Mouse (Mus musculus) intestine, embryonic 15.5 days (tissue): ENCODE results near the gene Wdr11. TPM values are rescaled to one million over a fixed set of nuclear protein-coding genes. Genes with fewer than 3 reads are reported as not detected.

Experiments
- ATAC-seq: fragments of 200-750 bp; cut with Nextera tagmentation; 2 replicates; pipeline ENCODE4 v1.8.0; 2017; ENCODE audit warnings: moderate TSS enrichment, moderate library complexity
- H3K27ac ChIP-seq: fragments of 300-500 bp; sonication (generic); 2 replicates; pipeline ENCODE4 v1.5.1; 2015; ENCODE audit warnings: mild to moderate bottlenecking, inconsistent platforms
- H3K27me3 ChIP-seq: fragments of 300-500 bp; sonication (generic); replicated peaks from 2 replicates; pipeline ENCODE4 v1.6.1; 2015; ENCODE audit warnings: inconsistent platforms
- H3K36me3 ChIP-seq: fragments of 300-500 bp; sonication (generic); 2 replicates; pipeline ENCODE4 v1.6.1; 2015; ENCODE audit warnings: inconsistent platforms
- H3K4me1 ChIP-seq: fragments of 300-500 bp; sonication (generic); replicated peaks from 2 replicates; pipeline ENCODE4 v1.6.1; 2015; ENCODE audit warnings: inconsistent platforms
- H3K4me2 ChIP-seq: fragments of 300-500 bp; sonication (generic); replicated peaks from 2 replicates; pipeline ENCODE4 v1.6.1; 2015; ENCODE audit warnings: mild to moderate bottlenecking, inconsistent platforms
- H3K4me3 ChIP-seq: fragments of 300-500 bp; sonication (generic); replicated peaks from 2 replicates; pipeline ENCODE4 v1.5.1; 2015; ENCODE audit warnings: inconsistent platforms
- H3K9ac ChIP-seq: fragments of 300-500 bp; sonication (generic); 2 replicates; pipeline ENCODE4 v1.6.1; 2015; ENCODE audit warnings: inconsistent platforms
- H3K9me3 ChIP-seq: fragments of 300-500 bp; sonication (generic); 2 replicates; pipeline ENCODE4 v1.6.1; 2016; ENCODE audit warnings: inconsistent platforms
- WGBS: fragments of 180-500 bp; shearing (Covaris S2); methylation state at CpG from one replicate; pipeline ENCODE4 v1.1.7; 2015; 5-methylcytosine and 5-hydroxymethylcytosine counted together
- polyA plus RNA-seq: library from polyadenylated mRNA; unstranded; fragments of >200 nt; fragmentation: Nextera tagmentation; extraction: Ambion mirVana; gene quantifications from 2 replicates; pipeline ENCODE4 v1.2.1, GENCODE M21; 2015

Wdr11 gene
- polyA plus RNA-seq, 1 experiment from 2014 or later: 36.0 TPM

DNA sequence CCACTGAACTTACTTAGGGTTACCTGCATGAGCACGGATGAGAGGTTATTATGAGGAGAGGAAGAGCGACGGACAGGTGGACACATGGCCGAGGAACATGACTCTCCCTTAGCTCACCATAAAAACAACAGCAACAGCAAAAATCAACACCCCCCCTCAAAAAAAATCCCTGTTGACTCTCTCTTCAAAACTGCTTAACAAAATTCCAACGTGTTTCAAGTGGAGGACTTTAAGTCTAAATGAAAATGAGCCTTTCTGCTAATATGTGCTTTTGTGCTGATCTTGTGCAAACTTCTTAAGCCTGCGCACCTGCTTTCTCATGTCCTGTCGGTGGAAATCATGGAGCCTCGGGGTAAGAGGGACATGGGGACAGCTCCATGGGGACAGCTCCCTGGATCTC, 66.2 kb downstream of the Wdr11 start:
- no peaks in the 10 kb centered on the region for H3K27me3 ChIP-seq
- no peak overlapping the region for H3K4me2 ChIP-seq
- H3K4me3 ChIP-seq: no peak overlapping the region
- H3K36me3 ChIP-seq: no peaks in the 10 kb centered on the region
- WGBS: 87% methylated on average over 8 of the region's 8 CpGs
- H3K9ac ChIP-seq: no peak overlapping the region
- no peak for ATAC-seq
- no peaks in the 10 kb centered on the region for H3K9me3 ChIP-seq
- H3K27ac ChIP-seq: no peak overlapping the region
- peaks cover 15% of the 10 kb centered on the region for H3K4me1 ChIP-seq

DNA sequence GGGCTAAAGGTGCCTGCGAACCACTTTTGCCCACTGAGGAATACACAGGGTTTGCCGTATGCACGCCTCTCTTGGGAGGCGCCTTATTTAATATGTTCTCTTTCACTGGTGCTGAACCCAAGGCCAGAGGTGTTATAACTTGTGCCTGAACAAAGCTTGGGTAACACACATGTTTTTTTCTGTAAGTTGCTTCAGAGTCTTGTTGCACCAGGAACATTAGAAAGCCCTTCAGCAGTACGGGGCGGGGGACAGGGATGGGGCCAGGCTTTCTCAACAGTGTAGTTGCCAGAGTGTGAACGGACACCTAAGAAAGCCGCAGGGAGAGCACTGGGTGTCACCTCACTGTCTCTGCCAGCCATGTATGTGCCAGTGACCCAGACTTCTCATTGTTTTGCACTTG, 68.1 kb downstream of the Wdr11 start:
- H3K4me1 ChIP-seq: peaks cover 22% of the 10 kb centered on the region
- H3K9ac ChIP-seq: no peak overlapping the region
- 82% methylated on average over 8 of the region's 8 CpGs for WGBS
- H3K36me3 ChIP-seq: no peaks in the 10 kb centered on the region
- no peak for ATAC-seq
- no peaks in the 10 kb centered on the region for H3K9me3 ChIP-seq
- no peaks in the 10 kb centered on the region for H3K27me3 ChIP-seq
- no peak overlapping the region for H3K4me2 ChIP-seq
- no peak overlapping the region for H3K4me3 ChIP-seq
- no peak overlapping the region for H3K27ac ChIP-seq

DNA sequence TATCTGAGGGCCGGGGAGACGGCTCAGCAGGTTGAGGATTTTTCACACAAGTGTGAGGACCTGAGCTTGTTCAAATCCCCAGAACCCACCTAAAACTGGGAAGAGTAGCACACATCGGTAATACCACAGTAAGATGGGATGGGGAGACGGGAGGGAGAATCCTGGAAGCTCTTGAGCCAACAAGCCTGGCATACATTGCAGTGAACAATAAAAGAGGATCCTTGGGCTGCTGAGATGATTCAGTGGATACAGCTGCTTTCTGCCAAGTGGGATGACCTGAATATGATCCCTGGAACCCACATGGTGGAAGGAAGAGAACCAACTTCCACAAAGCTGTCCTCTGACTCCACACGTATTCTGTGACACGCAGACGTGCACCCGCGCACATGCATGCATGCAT, 68.9 kb downstream of the Wdr11 start:
- Histone ChIP-seq H3K9me3 (no peaks in the 10 kb centered on the region), H3K4me2 (no peak overlapping the region), H3K36me3 (no peaks in the 10 kb centered on the region), H3K4me3 (no peak overlapping the region), H3K27ac (no peak overlapping the region), H3K4me1 (peaks cover 22% of the 10 kb centered on the region), H3K27me3 (no peaks in the 10 kb centered on the region), H3K9ac (no peak overlapping the region)
- WGBS: 83% methylated on average over 9 of the region's 9 CpGs
- ATAC-seq: no peak

DNA sequence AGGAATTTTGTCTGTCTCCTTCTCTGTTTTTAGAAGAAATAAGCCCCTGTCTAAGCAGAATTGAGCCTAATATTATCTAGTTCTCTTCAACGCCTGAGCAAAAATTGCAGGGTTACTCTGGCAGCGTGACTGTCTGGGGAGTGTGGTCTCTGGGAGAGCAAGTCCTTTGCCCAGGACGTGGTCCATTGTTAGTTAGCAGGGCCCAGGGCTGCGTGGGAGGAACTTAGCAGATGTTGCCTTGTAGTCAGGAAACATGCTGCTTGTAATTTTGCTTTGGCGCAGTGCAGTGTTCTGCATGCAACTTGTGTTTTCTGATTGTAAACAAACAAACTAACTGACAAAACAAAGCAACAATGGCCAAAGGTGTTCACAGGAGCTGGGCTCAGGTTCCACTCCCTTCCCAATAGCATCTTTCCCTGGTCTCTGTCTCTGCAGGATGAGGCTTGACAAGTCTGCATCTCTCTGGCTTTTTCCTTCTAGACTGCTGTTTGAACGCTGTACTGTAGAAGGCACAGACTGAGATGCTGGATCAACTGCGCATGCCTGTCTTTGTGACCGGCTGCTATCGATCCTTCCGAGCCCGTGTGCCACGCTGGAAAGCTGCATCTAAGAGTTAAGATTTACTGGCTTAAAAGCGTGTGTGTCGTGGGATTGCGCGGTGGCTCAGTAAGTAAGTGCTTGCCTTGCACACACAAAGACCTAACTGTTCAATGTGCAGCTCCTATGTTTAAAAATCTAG, 70.6 kb downstream of the Wdr11 start:
- no peaks in the 10 kb centered on the region for H3K36me3 ChIP-seq
- WGBS: 77% methylated on average over 16 of the region's 16 CpGs
- H3K4me3 ChIP-seq: no peak overlapping the region
- no peaks in the 10 kb centered on the region for H3K9me3 ChIP-seq
- H3K4me1 ChIP-seq: peaks cover 25% of the 10 kb centered on the region
- no peak overlapping the region for H3K9ac ChIP-seq
- no peaks in the 10 kb centered on the region for H3K27me3 ChIP-seq
- no peak for ATAC-seq
- H3K4me2 ChIP-seq: no peak overlapping the region
- H3K27ac ChIP-seq: no peak overlapping the region

DNA sequence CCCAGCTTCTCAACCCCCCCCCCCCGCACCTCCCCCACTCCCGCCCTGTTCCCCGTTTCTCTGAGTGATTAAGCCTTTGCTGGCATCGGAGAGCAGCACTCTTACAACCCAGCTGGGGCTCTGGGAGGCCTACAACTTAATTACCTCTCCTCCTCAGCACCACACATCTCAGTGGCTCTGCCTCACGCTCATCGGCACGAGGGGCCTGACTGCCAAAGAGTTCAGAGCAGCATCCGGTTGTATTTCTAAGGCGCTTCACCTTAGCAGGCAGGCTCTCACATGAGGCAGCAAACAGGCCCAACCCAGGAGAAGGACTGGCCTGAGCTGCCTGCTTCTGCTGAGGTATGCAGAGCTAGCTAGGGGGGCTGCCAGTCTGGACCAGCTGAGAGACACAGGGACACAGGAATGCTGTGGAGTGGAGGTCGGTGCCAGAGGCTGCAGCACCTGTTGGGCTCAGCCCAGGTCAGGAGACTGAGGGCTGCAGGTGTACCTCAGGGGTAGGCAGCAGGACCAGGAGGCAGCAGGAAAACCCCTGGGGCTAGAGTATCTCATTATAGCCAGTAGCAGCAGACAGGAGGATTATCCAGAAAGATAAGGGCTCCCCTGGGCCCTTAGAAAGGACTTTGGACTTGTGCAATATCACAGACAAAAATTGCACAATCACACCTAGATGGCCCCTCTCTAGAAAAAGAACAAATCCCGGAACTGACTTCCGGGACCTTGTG, 72.3 kb downstream of the Wdr11 start:
- ATAC-seq: peak; percentile 94
- Histone ChIP-seq H3K4me3 (no peak overlapping the region), H3K9ac (no peak overlapping the region), H3K27ac (peak overlapping the region; percentile 87), H3K9me3 (no peaks in the 10 kb centered on the region), H3K27me3 (no peaks in the 10 kb centered on the region), H3K36me3 (no peaks in the 10 kb centered on the region), H3K4me1 (peaks cover 28% of the 10 kb centered on the region), H3K4me2 (no peak overlapping the region; the same call in 1 of the 2 replicates)
- 19% methylated on average over 12 of the region's 12 CpGs for WGBS

DNA sequence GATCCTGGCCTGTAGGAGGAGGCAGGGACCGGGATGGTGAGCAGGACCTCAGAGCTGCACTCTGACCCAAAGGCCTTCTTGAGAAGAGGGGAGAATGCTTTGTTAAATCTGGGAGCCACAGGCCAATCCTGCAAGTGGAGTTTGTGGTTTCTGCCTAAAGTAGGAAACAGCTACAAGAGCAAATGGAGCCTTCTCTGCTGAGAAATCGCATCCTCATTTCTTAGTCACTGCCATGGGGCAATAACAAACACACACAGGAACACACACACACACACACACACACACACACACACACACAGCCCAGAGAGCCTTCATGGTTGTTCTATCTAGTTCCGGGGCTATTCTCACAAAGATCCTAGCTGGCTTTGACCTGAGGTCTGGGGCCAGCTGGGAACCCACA, 73.7 kb downstream of the Wdr11 start:
- Histone ChIP-seq H3K27me3 (no peaks in the 10 kb centered on the region), H3K9ac (no peak overlapping the region), H3K4me2 (no peak overlapping the region), H3K9me3 (no peaks in the 10 kb centered on the region), H3K4me1 (peaks cover 27% of the 10 kb centered on the region), H3K27ac (0 out of 2 replicates have a peak overlapping the region, but pooled peaks have one; percentile 13), H3K4me3 (no peak overlapping the region), H3K36me3 (no peaks in the 10 kb centered on the region)
- 88% methylated on average over 3 of the region's 3 CpGs for WGBS
- no peak for ATAC-seq

DNA sequence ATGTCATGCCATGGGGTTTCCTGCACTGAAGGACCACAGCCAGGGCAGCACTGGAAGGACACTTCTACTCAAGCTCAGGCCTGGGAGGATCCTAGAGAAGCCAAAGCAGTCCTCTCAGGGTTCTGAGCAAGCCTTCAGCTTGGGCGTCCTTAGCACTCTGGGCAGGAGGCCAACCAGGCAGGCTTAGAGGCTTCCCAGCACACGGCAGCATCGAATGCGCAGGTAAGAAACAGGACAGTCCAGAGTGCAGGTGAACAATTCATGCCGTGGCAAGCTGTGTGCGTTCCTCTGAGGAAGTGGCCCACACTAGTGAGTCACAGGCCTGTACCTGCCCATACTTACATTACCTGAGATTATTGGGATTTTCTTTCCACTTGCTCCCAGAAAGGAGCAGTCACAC, 74.3 kb downstream of the Wdr11 start:
- peaks cover 25% of the 10 kb centered on the region for H3K4me1 ChIP-seq
- H3K9me3 ChIP-seq: no peaks in the 10 kb centered on the region
- H3K27ac ChIP-seq: 0 out of 2 replicates have a peak overlapping the region, but pooled peaks have one; percentile 13
- H3K4me2 ChIP-seq: no peak overlapping the region
- no peak for ATAC-seq
- no peaks in the 10 kb centered on the region for H3K27me3 ChIP-seq
- H3K36me3 ChIP-seq: no peaks in the 10 kb centered on the region
- no peak overlapping the region for H3K9ac ChIP-seq
- no peak overlapping the region for H3K4me3 ChIP-seq
- 63% methylated on average over 6 of the region's 6 CpGs for WGBS

DNA sequence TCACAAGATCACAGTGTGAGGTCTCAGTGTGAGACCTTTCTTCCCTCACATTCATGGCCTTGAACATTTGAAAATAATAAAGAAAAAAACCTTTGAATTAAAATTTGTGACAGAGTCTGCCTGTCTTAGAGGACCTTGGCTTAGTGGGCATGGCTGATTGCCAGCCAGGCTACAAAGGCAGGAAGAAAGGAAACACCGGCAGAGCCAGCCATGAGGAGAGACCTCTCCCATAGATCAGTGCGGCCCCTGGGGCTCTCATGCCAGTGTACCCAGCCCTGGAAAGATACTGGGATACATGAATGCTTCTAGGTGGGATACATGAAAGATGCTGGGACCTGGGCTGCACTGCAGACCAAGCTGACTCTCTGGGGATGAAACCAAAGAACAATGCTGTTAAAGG, 74.9 kb downstream of the Wdr11 start:
- H3K27ac ChIP-seq: no peak overlapping the region
- ATAC-seq: no peak
- no peak overlapping the region for H3K4me2 ChIP-seq
- no peaks in the 10 kb centered on the region for H3K36me3 ChIP-seq
- no peak overlapping the region for H3K4me3 ChIP-seq
- no peak overlapping the region for H3K9ac ChIP-seq
- 83% methylated on average over 2 of the region's 2 CpGs for WGBS
- peaks cover 25% of the 10 kb centered on the region for H3K4me1 ChIP-seq
- no peaks in the 10 kb centered on the region for H3K27me3 ChIP-seq
- no peaks in the 10 kb centered on the region for H3K9me3 ChIP-seq

DNA sequence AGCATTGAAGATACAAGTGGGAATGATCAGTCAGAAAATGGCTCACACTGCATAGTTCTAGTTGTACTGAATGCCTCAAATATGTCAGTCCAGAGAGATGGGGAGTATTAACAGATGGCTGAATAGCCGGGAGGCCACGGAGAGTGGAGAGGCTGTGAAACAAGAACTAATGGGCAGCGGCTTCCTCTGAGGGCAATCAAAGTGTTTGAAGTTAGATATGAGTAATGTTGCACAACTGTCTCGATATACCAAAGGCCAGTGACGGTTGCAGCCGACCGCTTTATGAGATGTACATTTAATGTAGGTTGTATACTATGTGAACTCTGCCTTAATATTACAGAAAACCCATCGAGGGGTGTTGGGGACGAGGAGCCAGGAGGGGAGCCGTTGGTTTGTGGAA, 78.6 kb downstream of the Wdr11 start:
- peak; percentile 66 for ATAC-seq
- no peak overlapping the region for H3K4me3 ChIP-seq
- H3K27ac ChIP-seq: no peak overlapping the region
- H3K27me3 ChIP-seq: no peaks in the 10 kb centered on the region
- H3K4me1 ChIP-seq: peaks cover 9% of the 10 kb centered on the region; the same call in 1 of the 2 replicates
- no peaks in the 10 kb centered on the region for H3K36me3 ChIP-seq
- H3K4me2 ChIP-seq: no peak overlapping the region
- H3K9ac ChIP-seq: no peak overlapping the region
- WGBS: 52% methylated on average over 10 of the region's 10 CpGs
- H3K9me3 ChIP-seq: no peaks in the 10 kb centered on the region

DNA sequence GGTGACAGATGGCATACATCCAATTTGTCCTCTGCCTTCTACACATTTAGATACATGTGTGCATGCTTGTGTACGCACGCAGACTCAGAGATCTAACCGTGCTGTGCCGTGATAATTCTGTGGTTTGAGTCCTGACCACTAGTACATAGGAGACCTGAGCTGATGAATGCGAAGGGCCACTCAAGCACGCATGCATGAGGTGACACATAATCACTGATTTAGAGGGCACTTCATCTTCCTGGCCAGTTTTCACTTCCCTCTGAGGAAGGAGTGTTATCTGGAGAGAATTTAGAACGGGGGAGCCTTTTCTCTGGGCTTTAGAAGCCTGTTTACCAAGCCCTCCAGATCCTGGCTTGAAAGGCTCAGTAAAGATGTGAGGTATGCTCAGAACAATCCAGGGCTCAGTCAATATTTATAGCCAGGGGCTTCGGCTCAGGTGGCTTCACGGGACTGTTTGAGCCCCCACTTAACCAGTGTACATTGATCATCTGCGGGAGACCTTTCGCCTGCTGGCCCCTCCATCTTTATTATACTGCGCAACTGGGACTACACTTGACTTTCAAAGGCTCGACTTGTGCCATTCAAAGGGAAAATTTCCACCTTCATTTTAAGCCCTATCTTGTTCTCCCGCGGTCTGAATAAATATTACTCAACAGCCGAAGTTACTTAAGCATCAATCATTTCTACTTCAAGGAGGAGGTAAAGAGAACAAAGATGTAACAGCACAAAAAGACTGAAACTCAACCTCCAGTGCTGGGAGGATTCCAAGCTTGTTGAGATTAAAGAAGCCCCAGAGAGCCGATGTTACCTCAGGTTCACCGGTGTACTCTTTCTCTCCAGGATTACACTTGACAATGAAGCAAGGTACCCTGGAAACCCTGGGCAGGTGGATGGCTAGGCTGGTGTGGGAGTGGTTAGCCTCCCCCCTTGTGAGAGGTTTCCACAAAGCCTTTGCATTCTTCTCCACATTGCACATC, 80.3 kb downstream of the Wdr11 start:
- Histone ChIP-seq H3K4me1 (peaks cover 6% of the 10 kb centered on the region; the same call in 1 of the 2 replicates), H3K36me3 (no peaks in the 10 kb centered on the region), H3K4me3 (no peak overlapping the region), H3K9ac (no peak overlapping the region), H3K27ac (no peak overlapping the region), H3K4me2 (no peak overlapping the region), H3K9me3 (no peaks in the 10 kb centered on the region), H3K27me3 (no peaks in the 10 kb centered on the region)
- ATAC-seq: no peak
- WGBS: 64% methylated on average over 18 of the region's 18 CpGs

DNA sequence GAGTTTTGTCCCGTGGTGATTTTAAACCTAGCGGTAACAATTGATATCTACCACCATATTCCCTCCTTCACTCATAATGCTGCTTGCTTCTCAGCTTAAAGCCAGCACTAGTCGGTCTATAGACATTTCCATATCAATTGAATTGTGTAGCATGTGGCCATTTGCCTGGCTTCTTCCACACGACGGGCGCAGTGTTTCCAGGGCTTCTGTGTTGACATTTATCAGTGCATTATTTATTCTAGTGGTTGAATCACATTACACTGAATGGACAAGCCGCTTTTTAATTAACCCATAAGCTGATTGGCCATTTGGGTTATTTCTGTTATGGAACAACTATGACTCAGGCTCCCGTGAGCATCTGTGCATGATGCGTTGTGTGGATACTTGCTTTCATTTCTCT, 82.1 kb downstream of the Wdr11 start:
- Histone ChIP-seq H3K27ac (no peak overlapping the region), H3K36me3 (no peaks in the 10 kb centered on the region), H3K9ac (no peak overlapping the region), H3K27me3 (no peaks in the 10 kb centered on the region), H3K4me2 (no peak overlapping the region), H3K4me3 (no peak overlapping the region), H3K4me1 (peaks cover 3% of the 10 kb centered on the region; the same call in 1 of the 2 replicates), H3K9me3 (no peaks in the 10 kb centered on the region)
- 74% methylated on average over 9 of the region's 9 CpGs for WGBS
- no peak for ATAC-seq

DNA sequence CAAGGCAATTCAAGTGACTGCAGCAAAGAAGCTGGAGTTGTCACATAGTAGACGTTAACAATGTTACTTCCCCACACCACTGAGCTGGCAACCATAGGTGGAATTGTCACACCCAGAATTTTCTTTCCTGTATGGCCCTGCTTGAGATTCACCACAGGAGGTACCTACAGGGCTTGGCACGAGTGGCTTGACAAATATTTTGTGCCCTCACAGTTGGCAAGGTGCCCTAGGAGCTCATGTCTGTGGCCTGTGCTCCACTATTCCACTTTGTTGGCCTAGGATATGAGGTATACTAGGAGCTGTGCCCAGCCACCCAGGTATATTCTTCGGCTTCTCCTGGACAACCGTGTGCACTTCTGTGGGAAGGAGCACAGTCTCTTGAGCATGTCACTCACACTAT, 82.9 kb downstream of the Wdr11 start:
- no peak for ATAC-seq
- no peak overlapping the region for H3K27ac ChIP-seq
- no peak overlapping the region for H3K4me2 ChIP-seq
- no peaks in the 10 kb centered on the region for H3K9me3 ChIP-seq
- H3K27me3 ChIP-seq: no peaks in the 10 kb centered on the region
- WGBS: 81% methylated on average over 4 of the region's 4 CpGs
- peaks cover 11% of the 10 kb centered on the region for H3K4me1 ChIP-seq
- no peak overlapping the region for H3K4me3 ChIP-seq
- no peaks in the 10 kb centered on the region for H3K36me3 ChIP-seq
- no peak overlapping the region for H3K9ac ChIP-seq
